Mouse (Mus musculus): Measurements from ENCODE around the gene 1700006A11Rik.
"Not testable (repeated sequence)": the region's sequence is repeated elsewhere in the genome, so short reads cannot be mapped to it uniquely, and the experiment has no call there.

Gene 1700006A11Rik

GRCm38 (mm10) chr3:124425940-124426339 lies at the start of gene 1700006A11Rik:
Gene 1700006A11Rik (minus strand): TSS chr3:124426040.
- DNase-seq (ENCODE audit: low spot score in 2 of 2) = no peak

GRCm38 (mm10) chr3:124474291-124474690 lies 48.5 kb upstream of the 1700006A11Rik start:
- DNase-seq (ENCODE audit: low spot score in 2 of 2) = not testable (repeated sequence)

GRCm38 (mm10) chr3:124466102-124466730 lies 40.4 kb upstream of the 1700006A11Rik start:
- no peak for DNase-seq (ENCODE audit: low spot score in 2 of 2)

- no peak for DNase-seq (ENCODE audit: low spot score in 2 of 2)
Observed at GRCm38 (mm10) chr3:124392201-124392600, 33.6 kb downstream of the 1700006A11Rik start.

- no peak for DNase-seq (ENCODE audit: low spot score in 2 of 2)
Observed at GRCm38 (mm10) chr3:124390101-124390500, 35.7 kb downstream of the 1700006A11Rik start.

- no peak for DNase-seq (ENCODE audit: low spot score in 2 of 2)
Observed at GRCm38 (mm10) chr3:124389650-124390049, 36.2 kb downstream of the 1700006A11Rik start.

- not testable (repeated sequence) for DNase-seq (ENCODE audit: low spot score in 2 of 2)
Observed at GRCm38 (mm10) chr3:124385377-124385776, 40.5 kb downstream of the 1700006A11Rik start.

- no peak for DNase-seq (ENCODE audit: low spot score in 2 of 2)
Observed at GRCm38 (mm10) chr3:124372031-124372430, 53.8 kb downstream of the 1700006A11Rik start.

- DNase-seq (ENCODE audit: low spot score in 2 of 2) = no peak
Observed at GRCm38 (mm10) chr3:124357533-124357932, 68.3 kb downstream of the 1700006A11Rik start.

Measured in spleen, postnatal 10 days (tissue).